Mouse (Mus musculus) monocyte, adult 2 months (primary cell): ENCODE results near the gene Ovol2.

ENCODE experiments used
- DNase-seq, 2 experiments: peaks; one replicate each; pipeline ENCODE4 v3.0.0; 2022; ENCODE audit warnings: low spot score in 2 of 2, low read depth in 1 of 2

Ovol2 gene

DNA sequence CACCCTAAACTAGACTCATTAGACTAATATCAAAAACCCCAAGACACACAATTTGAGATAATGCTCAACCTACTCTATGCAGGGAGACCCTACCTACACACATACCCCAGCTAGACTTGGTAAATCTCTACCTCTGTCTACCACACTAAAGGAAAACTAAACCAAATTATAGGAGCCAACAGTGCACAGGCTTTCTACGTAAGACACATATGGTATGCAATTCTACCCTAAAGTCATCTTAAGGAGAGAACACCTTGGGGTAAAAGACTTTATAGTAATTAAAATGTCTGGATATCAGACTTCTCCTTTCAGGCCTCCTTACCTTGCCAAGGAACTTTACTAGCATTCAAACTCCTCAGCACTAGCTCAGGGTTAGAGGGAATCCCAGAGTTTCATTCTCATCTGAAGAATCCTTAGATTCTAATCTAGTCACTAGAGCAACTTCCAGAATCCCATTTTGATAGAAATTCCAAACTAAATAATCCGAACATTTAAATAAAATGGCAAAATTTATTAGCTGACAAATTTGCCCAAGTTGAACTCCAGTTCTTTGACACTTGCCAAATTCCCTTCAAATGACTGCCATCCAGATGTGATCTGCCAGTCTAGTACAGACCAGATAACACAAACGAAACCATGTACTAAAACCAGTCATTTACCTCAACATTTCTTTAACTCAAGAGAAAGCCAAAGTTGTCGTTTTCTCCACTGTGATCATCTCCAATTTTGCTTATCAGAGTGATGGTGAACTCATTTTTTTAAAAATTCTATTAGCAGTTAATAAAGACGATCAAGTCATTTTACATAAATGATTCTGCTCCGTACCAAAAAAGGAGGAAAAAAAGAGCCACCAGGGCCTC is 63.3 kb downstream of the Ovol2 start:
- DNase-seq = no peak

DNA sequence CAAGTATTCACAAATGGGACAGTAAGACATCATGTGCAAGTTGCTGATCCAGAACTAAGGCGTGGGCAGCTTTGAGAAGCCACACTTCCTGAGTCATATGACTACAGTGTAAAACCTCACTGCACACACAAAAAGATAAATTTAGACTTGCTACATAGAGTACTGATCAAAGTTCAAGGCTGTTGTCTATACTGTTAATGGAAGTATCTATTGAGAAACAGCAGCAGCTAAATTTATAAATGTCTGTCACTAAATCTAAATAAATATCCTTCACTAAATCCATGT is 64.3 kb downstream of the Ovol2 start:
- no peak for DNase-seq

DNA sequence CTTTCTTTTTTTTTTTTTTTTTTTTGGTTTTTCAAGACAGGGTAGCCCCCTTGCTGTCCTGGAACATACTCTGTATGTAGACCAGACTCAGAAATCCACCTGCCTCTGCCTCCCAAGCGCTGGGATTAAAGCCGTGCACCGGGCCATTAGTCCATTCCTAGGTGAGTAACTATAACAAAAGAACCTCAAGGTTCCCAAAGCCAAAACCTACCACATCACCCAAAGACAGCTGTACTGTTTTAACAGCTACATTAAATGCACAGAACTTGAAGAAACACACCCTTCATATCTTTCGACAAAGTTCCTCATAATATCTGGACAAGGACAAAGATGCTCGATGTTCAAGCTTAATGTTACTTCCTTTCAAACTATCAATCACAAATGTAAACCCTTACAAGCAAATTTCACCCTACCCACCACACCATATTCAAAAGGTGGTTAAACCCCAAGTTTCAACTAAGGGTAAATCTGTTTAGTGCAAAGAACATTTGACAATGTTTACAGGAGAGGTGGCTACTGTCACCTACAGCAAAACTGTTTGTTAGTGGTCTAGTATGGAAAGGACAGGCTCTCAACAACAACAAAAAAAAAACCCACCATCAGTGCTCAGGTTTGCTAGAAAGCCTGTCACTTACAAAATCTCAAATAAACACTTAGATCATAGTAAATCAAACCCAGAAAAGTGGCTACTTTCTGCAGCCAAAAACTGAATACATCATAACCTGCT is 64.8 kb downstream of the Ovol2 start:
- no peak for DNase-seq

DNA sequence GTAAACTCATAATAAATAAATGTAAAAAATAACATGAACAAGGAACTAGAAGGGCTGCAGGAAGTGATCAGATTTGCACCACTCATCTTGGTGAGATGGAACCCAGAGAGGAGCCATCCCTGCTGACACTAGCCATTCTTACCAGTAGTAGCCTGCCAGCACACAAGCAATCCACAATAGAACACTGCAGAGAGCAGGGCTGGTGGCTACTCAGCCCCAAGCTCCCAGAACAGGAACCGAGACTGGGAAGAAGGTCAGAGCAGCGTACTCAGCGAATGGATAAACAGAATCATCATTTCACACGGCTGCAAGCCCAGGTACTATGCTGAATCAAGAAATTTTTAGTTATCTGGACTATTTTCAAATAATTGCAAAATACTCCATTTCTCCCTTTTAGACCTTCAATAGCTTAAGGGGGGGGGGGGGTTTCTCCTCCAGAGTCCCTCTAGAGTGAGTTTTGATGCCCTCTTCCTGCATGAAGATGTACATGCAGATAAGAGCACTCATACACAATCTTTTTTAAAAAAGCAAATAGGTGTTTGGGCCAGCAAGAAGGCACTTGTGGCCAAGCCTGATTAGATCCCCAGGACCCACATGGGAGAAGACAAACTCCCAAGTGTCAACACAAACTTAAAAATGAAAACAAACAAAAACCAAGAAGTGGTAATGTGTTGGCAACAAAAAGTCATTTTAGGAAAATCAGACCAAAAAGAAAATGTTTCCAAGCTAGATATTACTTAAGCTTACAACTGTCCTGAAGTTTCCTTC is 65.8 kb downstream of the Ovol2 start:
- peak in 1 of 2 experiments; percentile 48 for DNase-seq

DNA sequence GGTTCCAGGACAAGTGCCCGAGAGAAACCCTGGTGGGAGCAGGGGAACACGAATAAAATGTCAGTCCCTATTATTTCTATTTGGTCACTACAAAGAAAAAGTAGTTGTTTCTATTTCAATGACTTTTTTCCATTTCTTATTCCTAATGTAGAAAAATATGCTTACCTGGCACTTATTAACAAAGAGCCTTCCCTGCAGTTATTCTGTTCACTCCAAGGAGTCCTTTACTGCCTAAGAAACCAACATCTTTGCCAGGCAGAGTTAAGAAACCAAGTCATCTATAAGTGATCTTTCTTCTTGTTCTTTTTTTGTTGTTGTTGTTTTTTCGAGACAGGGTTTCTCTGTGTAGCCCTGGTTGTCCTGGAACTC is 66.8 kb downstream of the Ovol2 start:
- no peak for DNase-seq

DNA sequence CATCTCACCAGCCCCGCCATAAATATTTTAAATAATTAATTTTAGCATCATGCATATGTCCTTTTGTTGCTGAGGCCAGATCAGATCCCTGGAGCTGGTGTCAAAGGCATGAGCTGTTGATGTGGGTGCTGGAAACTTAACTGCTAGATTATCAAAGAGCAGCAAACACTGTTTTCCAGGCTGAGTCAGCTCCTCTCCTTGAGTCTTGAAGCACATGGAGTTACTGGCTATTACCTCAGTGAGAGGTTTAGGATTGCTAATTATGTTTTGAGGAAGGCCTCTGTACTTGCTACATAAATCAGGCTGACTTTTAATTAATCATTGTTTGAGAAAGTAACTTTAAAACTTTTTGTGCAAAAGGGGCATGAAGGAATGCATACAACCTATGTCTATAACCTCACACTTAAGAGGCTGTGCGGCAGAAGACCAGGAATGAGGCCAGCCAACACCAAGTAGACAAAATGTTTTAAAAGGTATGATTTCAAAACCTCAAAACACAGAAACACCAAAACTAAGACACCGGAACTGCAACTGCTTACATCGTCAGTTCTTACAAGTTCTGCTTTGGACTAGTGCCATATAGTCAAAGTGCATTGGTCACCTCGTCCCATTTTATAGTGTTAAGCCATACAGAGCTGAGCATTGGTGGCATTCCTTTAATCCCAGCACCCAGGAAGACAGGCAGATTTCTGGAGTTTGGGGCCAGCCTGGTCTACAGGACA is 67.4 kb downstream of the Ovol2 start:
- no peak for DNase-seq

DNA sequence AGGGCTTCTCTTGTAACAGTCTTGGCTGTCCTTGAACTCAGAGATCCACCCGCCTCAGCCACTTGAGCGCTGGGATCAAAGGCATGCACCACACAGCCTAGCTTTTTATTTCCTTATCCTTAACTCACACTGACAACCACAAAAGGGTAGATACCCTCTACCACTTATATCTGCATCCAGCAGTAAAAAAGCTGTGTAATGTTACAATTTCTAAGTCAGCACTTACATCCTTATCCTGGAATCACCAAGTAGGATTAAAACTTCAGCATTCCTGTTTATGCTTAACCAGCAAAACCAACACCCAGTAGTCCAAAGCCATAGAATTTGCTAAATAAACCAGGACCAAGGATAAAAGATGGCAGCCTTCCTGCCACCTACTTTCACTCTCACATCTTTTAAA is 69.1 kb downstream of the Ovol2 start:
- no peak for DNase-seq
